Mouse (Mus musculus) midbrain, embryonic 14.5 days (tissue): Measurements from ENCODE around the gene Ankrd60. TPM values are rescaled to one million over a fixed set of nuclear protein-coding genes. Genes with fewer than 3 reads are reported as not detected.

Source experiments
- ATAC-seq: fragments of 200-750 bp; cut with Nextera tagmentation; 2 replicates; pipeline ENCODE4 v1.8.0; 2017; ENCODE audit warnings: moderate number of reproducible peaks, moderate library complexity; ENCODE audit not compliant: low FRiP score, low TSS enrichment
- DNase-seq: peaks from one replicate; pipeline ENCODE4 v3.0.0-alpha.2; 2015
- H3K27ac ChIP-seq: fragments of 300-500 bp; sonication (generic); replicated peaks from 2 replicates; pipeline ENCODE4 v1.5.1; 2014; ENCODE audit warnings: mild to moderate bottlenecking, low read depth, low read length, moderate library complexity
- H3K27me3 ChIP-seq: fragments of 300-500 bp; sonication (generic); 2 replicates; pipeline ENCODE4 v1.6.1; 2014; ENCODE audit warnings: low read length, control low read depth, mixed read lengths; ENCODE audit not compliant: control insufficient read depth, insufficient read depth
- H3K36me3 ChIP-seq: fragments of 300-500 bp; sonication (generic); 2 replicates; pipeline ENCODE4 v1.6.1; 2014; ENCODE audit warnings: low read length, control low read depth; ENCODE audit not compliant: control insufficient read depth, insufficient read depth
- H3K4me1 ChIP-seq: fragments of 300-500 bp; sonication (generic); 2 replicates; pipeline ENCODE4 v1.6.1; 2014; ENCODE audit warnings: mild to moderate bottlenecking, antibody characterized with exemption, low read length, control low read depth; ENCODE audit not compliant: control insufficient read depth, insufficient read depth
- H3K4me2 ChIP-seq: fragments of 300-500 bp; sonication (generic); 2 replicates; pipeline ENCODE4 v1.6.1; 2014; ENCODE audit warnings: mild to moderate bottlenecking, low read length, moderate library complexity
- H3K4me3 ChIP-seq: fragments of 300-500 bp; sonication (generic); replicated peaks from 2 replicates; pipeline ENCODE4 v1.5.1; 2014; ENCODE audit warnings: low read depth, low read length
- H3K9ac ChIP-seq: fragments of 300-500 bp; sonication (generic); replicated peaks from 2 replicates; pipeline ENCODE4 v1.6.1; 2014; ENCODE audit warnings: mild to moderate bottlenecking, low read length, moderate library complexity
- H3K9me3 ChIP-seq: fragments of 300-500 bp; sonication (generic); 2 replicates; pipeline ENCODE4 v1.6.1; 2016; ENCODE audit warnings: low read length, control low read depth, mixed read lengths; ENCODE audit not compliant: control insufficient read depth
- WGBS: fragments of 180-500 bp; shearing (Covaris S2); extraction: QIAGEN DNeasy Blood & Tissue Kit; methylation state at CpG from one replicate; pipeline ENCODE4 v1.1.7; 2014; 5-methylcytosine and 5-hydroxymethylcytosine counted together
- polyA plus RNA-seq: library from polyadenylated mRNA; unstranded; fragments of >200 nt; fragmentation: Nextera tagmentation; extraction: Ambion mirVana; gene quantifications from 2 replicates; pipeline ENCODE4 v1.2.1, GENCODE M21; 2014

Gene Ankrd60
- polyA plus RNA-seq, 1 experiment from 2014 or later = not detected

- Histone ChIP-seq H3K36me3 (no peaks in the 10 kb centered on the region), H3K27ac (no peak overlapping the region), H3K9me3 (no peaks in the 10 kb centered on the region), H3K4me1 (no peaks in the 10 kb centered on the region), H3K27me3 (no peaks in the 10 kb centered on the region), H3K4me2 (no peak overlapping the region), H3K9ac (no peak overlapping the region), H3K4me3 (no peak overlapping the region)
- WGBS = 68% methylated on average over 9 of the region's 9 CpGs
- ATAC-seq = no peak
- peak; percentile 38 for DNase-seq
These were observed 14.0 kb downstream of the Ankrd60 start for GRCm38 (mm10) chr2:173564179-173564578.

GRCm38 (mm10) chr2:173563336-173563735, 14.8 kb downstream of the Ankrd60 start:
- Histone ChIP-seq H3K4me1 (no peaks in the 10 kb centered on the region), H3K4me2 (no peak overlapping the region), H3K4me3 (no peak overlapping the region), H3K27ac (no peak overlapping the region), H3K27me3 (no peaks in the 10 kb centered on the region), H3K9me3 (no peaks in the 10 kb centered on the region), H3K36me3 (no peaks in the 10 kb centered on the region), H3K9ac (no peak overlapping the region)
- WGBS = 74% methylated on average over 7 of the region's 7 CpGs
- ATAC-seq = no peak
- peak; percentile 75 for DNase-seq

- H3K9ac ChIP-seq = no peak overlapping the region
- no peak overlapping the region for H3K4me2 ChIP-seq
- no peak overlapping the region for H3K4me3 ChIP-seq
- no peak overlapping the region for H3K27ac ChIP-seq
- H3K27me3 ChIP-seq = no peaks in the 10 kb centered on the region
- H3K36me3 ChIP-seq = no peaks in the 10 kb centered on the region
- H3K4me1 ChIP-seq = no peaks in the 10 kb centered on the region
- H3K9me3 ChIP-seq = no peaks in the 10 kb centered on the region
- WGBS = 46% methylated on average over 5 of the region's 5 CpGs
- ATAC-seq (peak; percentile 59; the same call in 1 of the 2 replicates), DNase-seq (peak; percentile 90)
These were observed 16.2 kb downstream of the Ankrd60 start for GRCm38 (mm10) chr2:173561851-173562442.

GRCm38 (mm10) chr2:173558754-173559396, 19.3 kb downstream of the Ankrd60 start:
- no peaks in the 10 kb centered on the region for H3K9me3 ChIP-seq
- no peak overlapping the region for H3K4me2 ChIP-seq
- H3K27ac ChIP-seq = no peak overlapping the region
- no peaks in the 10 kb centered on the region for H3K36me3 ChIP-seq
- 84% methylated on average over 12 of the region's 12 CpGs for WGBS
- H3K9ac ChIP-seq = no peak overlapping the region
- no peaks in the 10 kb centered on the region for H3K4me1 ChIP-seq
- ATAC-seq (no peak), DNase-seq (no peak)
- H3K4me3 ChIP-seq = no peak overlapping the region
- no peaks in the 10 kb centered on the region for H3K27me3 ChIP-seq

- Histone ChIP-seq H3K9me3 (no peaks in the 10 kb centered on the region), H3K4me3 (no peak overlapping the region), H3K27ac (no peak overlapping the region), H3K36me3 (no peaks in the 10 kb centered on the region), H3K27me3 (no peaks in the 10 kb centered on the region), H3K4me1 (no peaks in the 10 kb centered on the region), H3K9ac (no peak overlapping the region), H3K4me2 (no peak overlapping the region)
- no peak; the same call in 1 of the 2 replicates for ATAC-seq
- WGBS = 43% methylated on average over 9 of the region's 9 CpGs
- no peak for DNase-seq
These were observed 24.3 kb downstream of the Ankrd60 start for GRCm38 (mm10) chr2:173553863-173554262.

- Histone ChIP-seq H3K9ac (no peak overlapping the region), H3K4me2 (no peak overlapping the region), H3K36me3 (no peaks in the 10 kb centered on the region), H3K4me3 (no peak overlapping the region), H3K4me1 (no peaks in the 10 kb centered on the region), H3K27ac (no peak overlapping the region), H3K9me3 (no peaks in the 10 kb centered on the region), H3K27me3 (no peaks in the 10 kb centered on the region)
- WGBS = 78% methylated on average over 6 of the region's 6 CpGs
- no peak for ATAC-seq
- no peak for DNase-seq
These were observed 27.5 kb downstream of the Ankrd60 start for GRCm38 (mm10) chr2:173550681-173551080.

- 75% methylated on average over 10 of the region's 10 CpGs for WGBS
- Histone ChIP-seq H3K27me3 (no peaks in the 10 kb centered on the region), H3K4me2 (no peak overlapping the region), H3K27ac (no peak overlapping the region), H3K4me1 (no peaks in the 10 kb centered on the region), H3K4me3 (no peak overlapping the region), H3K36me3 (no peaks in the 10 kb centered on the region), H3K9me3 (no peaks in the 10 kb centered on the region), H3K9ac (no peak overlapping the region)
- DNase-seq (peak; percentile 18), ATAC-seq (no peak)
These were observed 28.9 kb downstream of the Ankrd60 start for GRCm38 (mm10) chr2:173549236-173549635.

- Histone ChIP-seq H3K36me3 (no peaks in the 10 kb centered on the region), H3K4me1 (no peaks in the 10 kb centered on the region), H3K4me2 (no peak overlapping the region), H3K4me3 (no peak overlapping the region), H3K9me3 (no peaks in the 10 kb centered on the region), H3K27me3 (no peaks in the 10 kb centered on the region), H3K27ac (no peak overlapping the region), H3K9ac (no peak overlapping the region; the same call in 1 of the 2 replicates)
- ATAC-seq (peak; percentile 54; the same call in 1 of the 2 replicates), DNase-seq (peak; percentile 94)
- 44% methylated on average over 15 of the region's 15 CpGs for WGBS
These were observed 32.0 kb downstream of the Ankrd60 start for GRCm38 (mm10) chr2:173545992-173546703.
